Mouse (Mus musculus) lung, postnatal 14 days (tissue): Measurements from ENCODE around the gene Rell1.
A peak's percentile ranks its signal among the peaks of the same experiment; 100 is the strongest.

Source experiments
- DNase-seq: peaks from one replicate; pipeline ENCODE4 v3.0.0; 2021

The Rell1 gene

GRCm38 (mm10) chr5:63968443-63969415 is at the start of gene Rell1:
Rell1 (minus strand) TSS chr5:63968897.
- peak; percentile 100 for DNase-seq

- DNase-seq: no peak
Measured at GRCm38 (mm10) chr5:64012596-64013366, 44.1 kb upstream of the Rell1 start.

GRCm38 (mm10) chr5:64006548-64006947 is 37.9 kb upstream of the Rell1 start:
- peak; percentile 3 for DNase-seq

- no peak for DNase-seq
Measured at GRCm38 (mm10) chr5:64003302-64003701, 34.6 kb upstream of the Rell1 start.

GRCm38 (mm10) chr5:63993865-63994264 is 25.2 kb upstream of the Rell1 start:
- no peak for DNase-seq

- DNase-seq: no peak
Measured at GRCm38 (mm10) chr5:63990675-63991074, 22.0 kb upstream of the Rell1 start.

GRCm38 (mm10) chr5:63986337-63986736 is 17.6 kb upstream of the Rell1 start:
- no peak for DNase-seq

GRCm38 (mm10) chr5:63982296-63982695 is 13.6 kb upstream of the Rell1 start:
- peak; percentile 31 for DNase-seq

GRCm38 (mm10) chr5:63970991-63971390 is 2.3 kb upstream of the Rell1 start:
- no peak for DNase-seq

GRCm38 (mm10) chr5:63970281-63970732 is 1.6 kb upstream of the Rell1 start:
- DNase-seq: peak; percentile 8

GRCm38 (mm10) chr5:63969476-63970112 is 897 bp upstream of the Rell1 start:
- no peak for DNase-seq

- peak; percentile 37 for DNase-seq
Measured at GRCm38 (mm10) chr5:63967591-63968141, 1.0 kb downstream of the Rell1 start.

GRCm38 (mm10) chr5:63966379-63966778 is 2.3 kb downstream of the Rell1 start:
- peak; percentile 16 for DNase-seq

- peak; percentile 43 for DNase-seq
Measured at GRCm38 (mm10) chr5:63965946-63966345, 2.8 kb downstream of the Rell1 start.

- no peak for DNase-seq
Measured at GRCm38 (mm10) chr5:63964576-63964975, 4.1 kb downstream of the Rell1 start.

GRCm38 (mm10) chr5:63961726-63962125 is 7.0 kb downstream of the Rell1 start:
- no peak for DNase-seq

GRCm38 (mm10) chr5:63960565-63960964 is 8.1 kb downstream of the Rell1 start:
- no peak for DNase-seq

GRCm38 (mm10) chr5:63958963-63959708 is 9.6 kb downstream of the Rell1 start:
- DNase-seq: no peak

GRCm38 (mm10) chr5:63957607-63958006 is 11.1 kb downstream of the Rell1 start:
- DNase-seq: no peak

GRCm38 (mm10) chr5:63956411-63956810 is 12.3 kb downstream of the Rell1 start:
- DNase-seq: no peak

GRCm38 (mm10) chr5:63953401-63954032 is 15.2 kb downstream of the Rell1 start:
- DNase-seq: no peak

- DNase-seq: no peak
Measured at GRCm38 (mm10) chr5:63952039-63952438, 16.7 kb downstream of the Rell1 start.
